Mouse (Mus musculus): ENCODE measurements at regions not wholly inside any gene's neighbourhood (a gene's known extent, or its start where the extent isn't known, plus 50 kb on each side); places are given as distances from the start of the nearest gene placed in this dataset.
"Not testable (repeated sequence)": the region's sequence is repeated elsewhere in the genome, so short reads cannot be mapped to it uniquely, and the experiment has no call there.

GRCm38 (mm10) chr14:53560146-53560545, 693.8 kb downstream of the Dad1 start:
- not testable (repeated sequence) for H3K4me2 ChIP-seq (ENCODE audit: low read length); H3K4me3 ChIP-seq (ENCODE audit: low read depth, low read length); H3K36me3 ChIP-seq (ENCODE audit: control insufficient read depth, insufficient read depth, low read length); H3K27me3 ChIP-seq (replicated peaks; ENCODE audit: control insufficient read depth, insufficient read depth, low read length); ATAC-seq; H3K9ac ChIP-seq (ENCODE audit: low read length); DNase-seq (ENCODE audit: low spot score); H3K4me1 ChIP-seq (ENCODE audit: control insufficient read depth, insufficient read depth, low read length); H3K9me3 ChIP-seq (replicated peaks; ENCODE audit: control insufficient read depth, low read length); H3K27ac ChIP-seq (ENCODE audit: low read depth, low read length)
- 81% methylated on average over 5 of the region's 5 CpGs for WGBS

- not testable (repeated sequence) for H3K9me3 ChIP-seq (replicated peaks; ENCODE audit: control insufficient read depth, low read length); H3K4me3 ChIP-seq (ENCODE audit: low read depth, low read length); ATAC-seq; H3K4me1 ChIP-seq (ENCODE audit: control insufficient read depth, insufficient read depth, low read length); DNase-seq (ENCODE audit: low spot score); H3K9ac ChIP-seq (ENCODE audit: low read length); H3K27me3 ChIP-seq (replicated peaks; ENCODE audit: control insufficient read depth, insufficient read depth, low read length); H3K36me3 ChIP-seq (ENCODE audit: control insufficient read depth, insufficient read depth, low read length); H3K27ac ChIP-seq (ENCODE audit: low read depth, low read length); H3K4me2 ChIP-seq (ENCODE audit: low read length)
Observed at GRCm38 (mm10) chr14:53559386-53559920, 694.5 kb downstream of the Dad1 start.

- ATAC-seq: no peak
- no peak for DNase-seq (ENCODE audit: low spot score)
- Histone ChIP-seq H3K27me3 (replicated peaks; ENCODE audit: control insufficient read depth, insufficient read depth, low read length) (no peaks in the 10 kb centered on the region), H3K36me3 (ENCODE audit: control insufficient read depth, insufficient read depth, low read length) (no peaks in the 10 kb centered on the region), H3K27ac (ENCODE audit: low read depth, low read length) (no peak overlapping the region), H3K4me1 (ENCODE audit: control insufficient read depth, insufficient read depth, low read length) (no peaks in the 10 kb centered on the region), H3K9ac (ENCODE audit: low read length) (no peak overlapping the region), H3K4me3 (ENCODE audit: low read depth, low read length) (no peak overlapping the region), H3K9me3 (replicated peaks; ENCODE audit: control insufficient read depth, low read length) (no peaks in the 10 kb centered on the region), H3K4me2 (ENCODE audit: low read length) (no peak overlapping the region)
Observed at GRCm38 (mm10) chr14:53553771-53554170, 700.1 kb downstream of the Dad1 start.

GRCm38 (mm10) chr14:53547365-53547764, 706.5 kb downstream of the Dad1 start:
- not testable (repeated sequence) for H3K4me1 ChIP-seq (ENCODE audit: control insufficient read depth, insufficient read depth, low read length); H3K4me2 ChIP-seq (ENCODE audit: low read length); H3K27ac ChIP-seq (ENCODE audit: low read depth, low read length); H3K9me3 ChIP-seq (replicated peaks; ENCODE audit: control insufficient read depth, low read length); DNase-seq (ENCODE audit: low spot score); H3K36me3 ChIP-seq (ENCODE audit: control insufficient read depth, insufficient read depth, low read length); H3K4me3 ChIP-seq (ENCODE audit: low read depth, low read length); H3K27me3 ChIP-seq (replicated peaks; ENCODE audit: control insufficient read depth, insufficient read depth, low read length); ATAC-seq; H3K9ac ChIP-seq (ENCODE audit: low read length)

- Histone ChIP-seq H3K9me3 (replicated peaks; ENCODE audit: control insufficient read depth, low read length) (no peaks in the 10 kb centered on the region), H3K27me3 (replicated peaks; ENCODE audit: control insufficient read depth, insufficient read depth, low read length) (no peaks in the 10 kb centered on the region), H3K9ac (ENCODE audit: low read length) (no peak overlapping the region), H3K36me3 (ENCODE audit: control insufficient read depth, insufficient read depth, low read length) (no peaks in the 10 kb centered on the region), H3K27ac (ENCODE audit: low read depth, low read length) (no peak overlapping the region), H3K4me3 (ENCODE audit: low read depth, low read length) (no peak overlapping the region), H3K4me1 (ENCODE audit: control insufficient read depth, insufficient read depth, low read length) (no peaks in the 10 kb centered on the region), H3K4me2 (ENCODE audit: low read length) (no peak overlapping the region)
- WGBS: 65% methylated on average over 5 of the region's 5 CpGs
- ATAC-seq: no peak
- DNase-seq (ENCODE audit: low spot score): no peak
Observed at GRCm38 (mm10) chr14:53545351-53545750, 708.6 kb downstream of the Dad1 start.

- DNase-seq (ENCODE audit: low spot score): not testable (repeated sequence)
Observed at GRCm38 (mm10) chr14:53541640-53542039, 712.3 kb downstream of the Dad1 start.

GRCm38 (mm10) chr14:53537895-53538294, 716.0 kb downstream of the Dad1 start:
- not testable (repeated sequence) for H3K27me3 ChIP-seq (replicated peaks; ENCODE audit: control insufficient read depth, insufficient read depth, low read length); DNase-seq (ENCODE audit: low spot score); H3K27ac ChIP-seq (ENCODE audit: low read depth, low read length); H3K4me2 ChIP-seq (ENCODE audit: low read length); H3K4me3 ChIP-seq (ENCODE audit: low read depth, low read length); H3K9ac ChIP-seq (ENCODE audit: low read length); ATAC-seq; H3K36me3 ChIP-seq (ENCODE audit: control insufficient read depth, insufficient read depth, low read length); H3K4me1 ChIP-seq (ENCODE audit: control insufficient read depth, insufficient read depth, low read length); H3K9me3 ChIP-seq (replicated peaks; ENCODE audit: control insufficient read depth, low read length)
- WGBS: 58% methylated on average over 7 of the region's 7 CpGs

More at GRCm38 (mm10) chr14:53541640-53542039, 712.3 kb downstream of the Dad1 start:
- H3K27ac ChIP-seq (ENCODE audit: low read depth, low read length); H3K4me3 ChIP-seq (ENCODE audit: low read depth, low read length); H3K36me3 ChIP-seq (ENCODE audit: control insufficient read depth, insufficient read depth, low read length); H3K4me1 ChIP-seq (ENCODE audit: control insufficient read depth, insufficient read depth, low read length); H3K27me3 ChIP-seq (replicated peaks; ENCODE audit: control insufficient read depth, insufficient read depth, low read length); H3K9ac ChIP-seq (ENCODE audit: low read length); ATAC-seq; H3K9me3 ChIP-seq (replicated peaks; ENCODE audit: control insufficient read depth, low read length); H3K4me2 ChIP-seq (ENCODE audit: low read length): not testable (repeated sequence)
- WGBS: 72% methylated on average over 2 of the region's 2 CpGs

GRCm38 (mm10) chr14:53523430-53523829, 730.5 kb downstream of the Dad1 start:
- not testable (repeated sequence) for H3K27me3 ChIP-seq (replicated peaks; ENCODE audit: control insufficient read depth, insufficient read depth, low read length); DNase-seq (ENCODE audit: low spot score); H3K36me3 ChIP-seq (ENCODE audit: control insufficient read depth, insufficient read depth, low read length); H3K4me3 ChIP-seq (ENCODE audit: low read depth, low read length); ATAC-seq; H3K27ac ChIP-seq (ENCODE audit: low read depth, low read length); H3K4me1 ChIP-seq (ENCODE audit: control insufficient read depth, insufficient read depth, low read length); H3K4me2 ChIP-seq (ENCODE audit: low read length); H3K9me3 ChIP-seq (replicated peaks; ENCODE audit: control insufficient read depth, low read length); H3K9ac ChIP-seq (ENCODE audit: low read length)
- WGBS: no CpG with 5 or more reads among the region's 3 CpGs

GRCm38 (mm10) chr14:53518954-53519353, 735.0 kb downstream of the Dad1 start:
- H3K36me3 ChIP-seq (ENCODE audit: control insufficient read depth, insufficient read depth, low read length); H3K4me1 ChIP-seq (ENCODE audit: control insufficient read depth, insufficient read depth, low read length); H3K9me3 ChIP-seq (replicated peaks; ENCODE audit: control insufficient read depth, low read length); ATAC-seq; H3K27ac ChIP-seq (ENCODE audit: low read depth, low read length); H3K4me2 ChIP-seq (ENCODE audit: low read length); H3K27me3 ChIP-seq (replicated peaks; ENCODE audit: control insufficient read depth, insufficient read depth, low read length); H3K9ac ChIP-seq (ENCODE audit: low read length); H3K4me3 ChIP-seq (ENCODE audit: low read depth, low read length); DNase-seq (ENCODE audit: low spot score): not testable (repeated sequence)
- no CpG with 5 or more reads among the region's 1 CpGs for WGBS

Measured in forebrain, embryonic 14.5 days (tissue).